Mouse (Mus musculus) gastrocnemius, adult 18-20 months (tissue): ENCODE data around the gene Tns3. TPM values are rescaled to one million over a fixed set of nuclear protein-coding genes. Genes with fewer than 3 reads are reported as not detected.
A peak's percentile ranks its signal among the peaks of the same experiment; 100 is the strongest.

Experiments used
- DNase-seq: peaks from one replicate; pipeline ENCODE4 v3.0.0; 2021; ENCODE audit warnings: low spot score
- long read RNA-seq, 2 experiments: library from polyadenylated mRNA; stranded (forward); transcript quantifications; one replicate each; pipeline ENCODE4 v2.0.0; 2021
- total RNA-seq, 2 experiments: library from RNA; stranded (reverse); gene quantifications; 2 replicates each; pipeline ENCODE4 v1.2.3; 2021

Gene Tns3
- 1 to 10 TPM; 6.6 to 7.9 TPM for total RNA-seq
- long read RNA-seq, experiment 1: 0 reads
- long read RNA-seq, experiment 2: 0 reads

DNA sequence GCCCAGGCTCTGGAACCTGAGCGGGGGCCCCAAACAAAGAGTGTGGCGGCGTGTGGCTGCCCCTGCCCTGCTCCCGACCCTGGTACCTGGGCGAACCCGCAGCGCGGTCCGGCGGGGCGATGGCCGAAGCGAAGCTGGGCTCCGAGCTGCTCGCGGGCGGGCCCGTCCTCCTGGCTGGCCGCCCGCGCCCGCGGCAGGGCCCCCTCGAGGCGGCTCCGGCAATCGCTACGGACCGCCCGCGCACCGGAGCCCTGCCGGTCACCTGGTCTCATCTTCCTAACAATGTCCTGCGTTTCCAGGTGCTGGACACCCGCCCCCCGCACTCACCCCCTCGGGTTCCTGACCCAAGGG lies at the start of gene Tns3:
Tns3 (minus strand) TSS at position 143 of the 351 bp plus-strand sequence.
- peak; percentile 30 for DNase-seq

DNA sequence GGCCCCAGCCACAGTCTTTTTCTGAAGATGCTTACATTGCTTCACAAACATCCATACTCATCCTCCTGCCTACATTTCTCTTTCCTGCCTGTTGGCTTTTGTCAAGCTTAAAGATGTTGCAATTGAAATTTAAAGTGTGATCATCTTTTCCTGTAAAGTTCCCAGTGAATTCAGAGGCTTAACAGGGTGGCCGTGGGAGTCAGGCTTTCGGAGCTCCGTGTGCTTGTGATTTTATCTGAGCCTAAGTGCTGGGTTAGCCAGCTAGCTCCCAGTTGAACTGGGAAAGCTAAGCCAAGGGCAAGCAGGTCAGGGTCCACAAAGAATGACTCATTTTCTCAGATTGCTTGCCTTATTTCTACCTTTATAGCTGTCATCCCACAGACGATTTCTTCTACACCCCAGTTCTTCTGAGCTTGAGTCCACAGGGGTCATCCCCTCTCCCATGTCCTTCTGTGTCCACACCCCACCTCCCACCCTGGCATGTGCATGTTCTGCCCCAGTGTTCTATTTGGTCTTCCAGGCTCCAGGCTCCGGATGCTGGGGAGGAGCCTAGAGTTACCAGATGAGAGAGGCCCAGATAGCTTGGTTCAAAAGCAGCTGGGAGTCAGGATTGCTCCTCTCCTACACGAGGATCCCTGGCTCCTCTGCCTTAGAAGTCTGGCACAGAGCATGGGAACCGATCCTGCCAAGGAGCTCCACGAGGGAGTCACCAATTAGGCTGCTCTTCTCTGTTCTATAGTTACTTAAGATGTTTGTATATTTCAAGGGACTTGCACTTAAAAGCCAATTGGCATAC lies 42.1 kb upstream of the Tns3 start:
- DNase-seq: no peak

DNA sequence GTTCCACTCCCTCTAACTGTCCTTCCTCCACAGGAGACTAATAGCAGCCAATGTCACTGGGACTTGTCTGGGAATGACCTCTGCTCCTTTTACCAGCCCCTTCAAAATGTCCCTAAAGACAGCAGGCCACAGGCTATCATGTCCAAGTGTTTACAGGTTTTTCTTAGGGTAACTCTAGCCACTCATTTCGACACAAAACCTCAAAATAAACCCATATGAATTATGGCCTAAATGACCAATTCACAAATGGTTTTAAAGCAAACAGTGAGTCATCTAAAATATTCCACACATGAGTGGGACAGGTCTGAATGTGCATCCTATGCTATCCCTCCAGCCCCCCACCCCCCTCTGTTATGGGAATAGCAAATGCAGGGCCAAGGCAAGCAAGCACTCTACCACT lies 40.8 kb upstream of the Tns3 start:
- no peak for DNase-seq

DNA sequence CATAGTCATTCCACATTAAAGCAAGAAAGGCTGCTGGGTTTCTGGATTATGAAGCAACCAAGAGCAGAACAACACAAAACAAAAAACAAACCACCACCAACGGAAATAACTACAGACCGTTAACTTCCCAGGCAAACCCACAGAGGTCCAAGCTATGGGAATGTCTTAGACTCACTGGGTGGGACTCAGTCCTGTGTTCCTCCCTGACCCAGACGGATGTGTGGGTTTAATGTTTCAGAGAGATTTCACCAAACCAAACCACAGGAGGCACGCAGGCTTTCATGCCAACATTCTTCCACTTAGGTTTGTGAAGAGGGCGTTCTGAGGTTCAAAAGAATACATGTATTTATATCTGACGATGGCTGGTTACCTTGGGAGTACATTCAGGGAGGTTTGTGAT lies 39.5 kb upstream of the Tns3 start:
- DNase-seq: no peak

DNA sequence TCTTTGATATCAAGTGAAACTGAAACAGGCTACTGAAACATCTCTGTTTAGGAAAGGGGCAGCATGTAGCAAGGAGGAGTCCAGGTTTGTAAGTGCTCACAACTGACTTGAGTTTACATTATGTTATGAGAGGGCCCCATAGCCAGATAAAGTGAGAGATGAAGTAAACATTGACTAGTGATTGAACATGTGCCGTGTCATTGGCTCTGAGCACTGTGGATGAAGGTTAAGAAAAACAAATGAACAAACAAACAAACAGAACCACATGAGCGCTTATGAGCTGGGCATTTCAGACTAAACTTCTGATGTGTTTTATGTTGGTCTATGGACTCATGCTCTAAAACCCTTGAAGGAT lies 38.2 kb upstream of the Tns3 start:
- DNase-seq: no peak

DNA sequence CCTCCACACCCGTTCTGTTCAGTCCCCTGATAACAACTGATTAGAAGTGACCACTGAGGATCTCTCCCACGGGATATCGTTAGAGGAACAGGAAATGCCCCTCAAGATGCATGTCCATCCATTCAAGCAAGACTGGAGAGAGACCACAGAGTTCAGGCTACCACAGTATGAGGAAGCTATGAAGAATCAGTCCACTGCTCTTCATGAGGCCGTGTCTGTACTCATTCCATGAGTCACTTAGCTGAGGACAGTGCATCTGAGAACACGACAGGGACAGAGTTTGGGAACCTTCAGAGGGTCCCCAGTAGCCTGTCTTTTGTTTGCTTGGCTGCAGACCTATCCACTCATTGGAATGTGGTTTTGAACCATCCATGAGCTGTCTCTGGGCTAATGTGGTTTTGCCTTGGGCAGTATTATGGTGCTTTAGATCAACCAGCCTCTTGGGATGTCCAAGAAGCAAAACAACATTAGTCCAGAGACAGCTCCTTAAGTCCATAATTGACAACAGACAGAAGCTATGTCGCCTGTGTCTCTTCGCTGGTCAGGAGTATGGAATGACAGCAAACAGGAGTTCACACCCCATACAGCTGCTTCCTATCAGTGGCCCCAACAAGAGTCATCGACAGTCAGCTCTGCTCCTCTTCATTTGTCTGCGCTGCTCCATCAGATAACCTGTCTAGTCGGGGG lies 37.7 kb upstream of the Tns3 start:
- no peak for DNase-seq

DNA sequence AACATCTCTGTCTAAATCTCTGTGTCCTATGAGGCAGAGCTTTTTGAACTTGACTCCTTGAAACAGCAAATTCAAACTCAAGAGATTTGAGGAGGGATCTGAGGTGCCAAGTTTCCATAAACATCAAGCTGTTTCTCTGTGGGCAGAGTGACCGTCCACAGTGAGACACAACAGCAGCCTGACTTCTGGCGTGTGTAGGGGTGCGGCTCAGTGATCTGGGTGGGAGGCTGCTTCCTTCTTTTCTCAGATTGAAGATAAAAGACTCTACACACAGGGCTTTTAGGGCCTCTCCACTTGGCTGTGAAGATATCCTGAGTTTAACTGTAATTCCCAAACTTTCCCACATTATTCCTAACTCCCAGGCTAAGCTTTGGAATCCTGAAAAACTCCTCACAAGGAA lies 37.1 kb upstream of the Tns3 start:
- no peak for DNase-seq

DNA sequence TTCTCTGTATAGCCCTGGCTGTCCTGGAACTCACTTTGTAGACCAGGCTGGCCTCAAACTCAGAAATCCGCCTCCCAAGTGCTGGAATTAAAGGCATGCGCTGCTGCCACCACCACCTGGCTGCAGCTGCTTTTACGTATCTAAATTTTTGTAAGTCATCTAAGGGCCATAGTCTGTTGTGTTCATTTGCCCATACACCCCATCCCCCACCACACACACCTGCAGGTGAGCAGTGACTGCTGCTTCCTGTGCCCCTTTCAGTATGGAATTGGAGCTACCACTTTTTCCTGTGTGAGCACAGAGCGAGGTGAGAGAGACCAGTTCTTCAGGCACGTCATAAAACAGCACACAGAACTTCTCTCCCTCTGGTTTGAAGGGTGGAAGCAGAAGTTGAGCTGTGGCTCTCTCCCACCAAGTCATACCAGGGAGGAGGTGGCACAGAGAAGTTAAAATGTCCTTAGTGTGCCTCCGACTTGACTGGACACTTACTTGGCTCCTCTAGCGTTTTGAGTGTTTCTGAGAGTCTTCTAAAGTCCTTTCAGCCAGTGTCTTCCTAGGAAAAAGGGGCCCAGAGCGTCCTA lies 36.4 kb upstream of the Tns3 start:
- DNase-seq: no peak

DNA sequence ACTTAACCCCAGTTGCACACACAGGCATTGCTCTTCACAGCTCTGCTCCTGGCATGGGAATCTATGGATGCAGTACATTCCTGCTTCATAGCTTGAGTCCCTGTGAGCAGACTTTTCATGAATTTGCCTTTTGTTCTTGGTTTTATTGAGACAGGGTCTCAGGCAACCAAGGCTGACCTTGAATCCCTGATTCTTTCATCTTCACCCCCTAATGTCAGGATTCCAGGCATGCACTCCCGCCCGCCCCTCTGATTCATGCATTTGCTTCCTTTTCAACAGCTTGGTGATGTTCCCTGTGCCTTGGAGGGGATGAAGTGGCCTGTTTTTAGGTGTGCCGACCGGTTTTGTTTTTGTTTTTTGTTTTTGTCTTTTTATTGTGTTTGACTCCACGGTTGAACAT lies 35.4 kb upstream of the Tns3 start:
- no peak for DNase-seq

DNA sequence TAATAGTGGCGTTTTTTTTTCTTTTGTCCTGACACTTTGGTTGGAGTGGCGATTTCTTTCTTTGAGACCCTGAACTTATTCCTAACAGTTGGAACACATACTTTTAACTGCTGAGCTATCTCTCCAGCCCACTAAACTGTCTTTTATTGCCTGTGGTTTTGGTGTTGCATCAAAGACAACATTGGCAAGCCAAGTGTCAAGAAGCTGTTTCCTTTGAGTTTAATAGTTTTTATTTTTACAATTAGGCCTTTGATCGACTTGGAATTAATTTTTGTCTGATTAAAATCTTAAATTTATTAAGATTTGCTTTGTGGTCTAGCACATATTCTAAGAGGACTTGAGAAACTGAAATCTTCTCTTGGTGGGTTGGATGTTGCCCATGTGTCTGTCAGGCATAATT lies 33.3 kb upstream of the Tns3 start:
- DNase-seq: no peak

DNA sequence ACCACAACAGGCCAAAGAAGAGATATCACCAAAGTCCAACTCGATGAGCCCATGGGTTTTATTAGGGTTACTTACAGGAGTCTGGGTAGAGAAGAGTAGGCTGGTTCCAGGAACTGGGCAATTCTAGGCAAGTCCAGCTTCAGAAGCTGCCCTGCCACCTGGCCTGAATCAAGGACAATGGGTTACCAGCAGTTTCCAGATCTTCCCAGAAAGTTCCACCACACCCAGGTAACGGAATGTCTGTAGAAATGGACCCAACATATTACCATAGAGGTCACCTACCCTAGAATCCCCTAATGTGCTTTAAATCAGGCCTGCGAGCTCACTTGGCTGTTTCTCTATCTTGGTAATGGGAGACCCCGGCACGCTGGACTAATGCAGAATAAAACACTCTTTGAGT lies 29.8 kb upstream of the Tns3 start:
- no peak for DNase-seq

DNA sequence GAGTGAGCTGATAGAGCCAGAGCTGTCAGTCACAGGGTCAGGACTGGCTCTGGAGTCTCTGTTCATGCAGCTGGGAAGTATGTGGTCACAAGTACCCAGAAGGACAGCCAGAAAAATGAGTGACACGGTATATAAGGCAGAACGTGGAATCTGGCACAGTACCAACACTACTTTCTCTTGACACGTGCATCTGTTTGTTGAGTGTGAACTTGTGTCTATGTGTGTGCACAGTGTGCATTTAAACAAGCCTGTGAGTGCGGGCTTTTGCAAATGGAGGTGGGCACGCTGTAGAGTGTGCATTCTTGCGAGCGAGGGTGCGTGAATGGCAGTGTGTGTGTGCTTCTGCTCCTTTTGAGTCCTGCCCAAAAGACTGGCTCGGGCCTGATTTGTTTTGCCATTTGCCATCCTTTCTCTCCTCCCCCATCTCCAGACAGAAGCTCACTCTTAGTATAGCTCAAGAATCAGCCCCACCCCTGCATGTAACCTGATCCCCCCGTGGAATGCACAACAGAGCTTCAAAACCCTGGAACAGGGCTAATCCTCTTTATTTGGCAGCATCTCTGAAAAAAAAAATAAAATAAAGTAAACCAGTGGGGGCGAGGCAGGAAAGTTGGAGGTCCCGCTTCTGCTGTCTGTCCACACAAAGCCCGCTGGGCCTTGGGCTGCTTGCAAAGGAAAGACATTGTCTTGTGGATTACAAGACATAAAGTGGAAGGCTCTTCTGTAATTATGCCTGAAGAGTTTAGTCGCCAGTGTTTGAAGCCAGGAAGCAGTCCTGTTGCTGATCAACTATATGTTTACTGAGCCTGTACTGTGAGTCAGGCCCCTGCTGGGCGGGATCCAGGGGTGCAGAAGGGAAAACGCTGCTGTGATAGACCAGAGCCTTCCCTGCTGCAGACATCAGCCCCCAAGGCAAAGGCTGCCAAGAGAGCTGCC lies 28.5 kb upstream of the Tns3 start:
- DNase-seq: no peak

DNA sequence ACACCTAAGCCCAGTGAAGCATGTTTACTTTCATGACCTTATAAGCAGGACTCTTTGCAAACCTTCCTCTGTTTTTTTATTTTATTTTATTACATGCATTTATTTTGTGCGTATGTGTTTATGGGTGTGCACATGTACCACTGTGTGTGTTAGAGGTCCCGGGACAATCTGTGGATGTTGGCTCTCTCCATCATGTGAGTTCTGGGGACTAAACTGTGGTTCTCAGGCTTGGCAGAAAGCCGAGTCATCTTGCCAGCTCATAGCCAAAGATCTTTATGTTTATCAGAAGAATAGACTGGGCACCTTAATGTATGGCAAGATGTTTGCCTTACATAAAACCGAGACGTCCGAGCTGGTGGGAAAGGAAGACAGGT lies 27.8 kb upstream of the Tns3 start:
- DNase-seq: no peak

DNA sequence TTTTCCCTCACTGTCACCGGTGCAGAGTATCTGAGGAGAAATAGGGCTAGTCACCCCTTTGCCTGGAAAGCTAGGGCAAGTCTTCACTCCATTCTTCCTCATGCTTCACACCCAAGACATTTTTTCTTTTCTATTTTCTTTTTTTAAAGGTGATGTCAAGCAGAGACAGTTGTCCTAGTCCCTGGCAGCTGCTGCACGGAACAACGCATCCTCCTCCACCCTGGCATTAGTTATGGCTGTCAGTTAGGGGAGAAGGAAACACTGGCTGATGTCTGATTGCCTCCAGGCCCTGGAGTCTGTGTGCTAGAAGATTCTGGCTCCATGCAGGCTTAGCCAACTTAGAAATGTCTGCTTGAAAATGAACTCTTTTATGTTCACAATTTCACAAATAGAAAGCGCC lies 27.3 kb upstream of the Tns3 start:
- no peak for DNase-seq

DNA sequence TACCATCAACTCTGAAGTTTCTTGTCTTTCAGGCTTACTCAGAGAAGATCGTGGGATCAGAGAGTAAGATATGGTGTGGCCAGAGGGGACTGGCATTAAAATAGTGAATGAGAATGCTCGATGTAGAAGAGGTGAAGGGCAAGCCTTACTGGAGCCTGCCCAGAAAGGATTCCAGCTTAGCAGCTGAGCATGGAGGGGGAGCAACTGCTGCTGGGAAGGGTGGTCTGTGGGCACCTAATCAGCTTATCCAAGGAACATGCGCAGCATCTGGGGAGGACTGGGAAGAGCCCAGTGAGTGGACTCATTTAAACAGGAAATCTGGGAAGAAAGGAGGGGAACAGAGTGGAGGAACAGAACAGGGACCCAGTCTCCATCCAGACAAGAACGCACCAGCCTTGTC lies 26.3 kb upstream of the Tns3 start:
- DNase-seq: no peak

DNA sequence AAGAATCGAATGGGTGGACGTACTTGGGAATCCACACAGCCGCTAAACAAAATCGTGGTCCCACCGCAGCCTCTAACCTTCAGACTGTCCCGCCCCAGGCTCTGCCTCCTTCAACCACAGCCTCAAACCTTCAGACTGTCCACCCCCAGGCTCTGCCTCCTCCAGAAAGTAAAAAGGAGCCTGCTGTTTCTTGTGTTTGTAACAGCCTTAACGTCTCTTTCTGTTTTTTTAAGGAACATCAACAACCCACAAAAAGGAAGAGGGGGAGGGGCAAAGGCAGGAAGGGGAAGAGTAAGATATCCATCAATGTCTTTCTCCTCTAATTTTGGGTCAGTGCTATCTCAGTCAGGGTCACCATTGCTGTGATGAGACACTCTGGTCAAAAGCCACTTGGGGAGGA lies 25.2 kb upstream of the Tns3 start:
- DNase-seq: no peak

DNA sequence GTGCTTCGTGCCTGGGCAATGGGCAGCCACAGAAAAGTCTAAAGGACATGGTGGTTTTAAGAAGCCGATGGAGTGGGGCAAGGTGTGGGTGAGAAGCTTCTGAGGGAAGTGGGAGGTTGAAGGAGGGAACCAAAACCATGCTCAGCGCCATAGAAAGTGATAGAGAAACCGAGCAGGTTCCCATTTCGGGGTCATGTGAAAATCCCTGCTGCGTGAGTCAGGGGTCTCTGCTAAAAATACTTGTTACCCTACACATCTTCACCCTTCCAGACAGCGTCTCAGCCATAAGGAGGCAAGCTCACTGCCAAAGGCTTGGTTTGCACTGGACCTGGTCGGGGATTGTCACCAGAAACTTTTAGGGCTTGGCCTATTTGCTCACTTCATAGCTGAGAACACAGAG lies 24.6 kb upstream of the Tns3 start:
- no peak for DNase-seq

DNA sequence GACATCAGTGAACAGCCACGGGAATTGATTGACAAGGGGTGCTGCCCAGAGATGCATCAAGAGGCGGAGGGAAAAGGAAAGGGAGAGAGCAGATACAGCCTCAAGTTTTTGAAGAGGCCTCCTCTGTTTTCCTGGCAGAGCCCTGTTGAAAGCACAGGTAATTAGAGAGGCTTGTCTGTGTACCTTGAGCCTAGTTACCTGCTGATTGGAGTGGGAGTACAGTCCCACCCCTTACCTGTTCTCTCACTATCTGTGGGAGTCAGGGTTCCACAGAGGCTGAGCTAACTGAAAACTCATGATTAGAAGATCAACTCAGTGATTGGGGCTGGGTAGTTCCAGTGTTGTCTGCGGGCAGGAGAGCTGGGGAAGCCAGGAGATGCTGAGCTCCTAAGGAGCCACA lies 22.2 kb upstream of the Tns3 start:
- DNase-seq: no peak

DNA sequence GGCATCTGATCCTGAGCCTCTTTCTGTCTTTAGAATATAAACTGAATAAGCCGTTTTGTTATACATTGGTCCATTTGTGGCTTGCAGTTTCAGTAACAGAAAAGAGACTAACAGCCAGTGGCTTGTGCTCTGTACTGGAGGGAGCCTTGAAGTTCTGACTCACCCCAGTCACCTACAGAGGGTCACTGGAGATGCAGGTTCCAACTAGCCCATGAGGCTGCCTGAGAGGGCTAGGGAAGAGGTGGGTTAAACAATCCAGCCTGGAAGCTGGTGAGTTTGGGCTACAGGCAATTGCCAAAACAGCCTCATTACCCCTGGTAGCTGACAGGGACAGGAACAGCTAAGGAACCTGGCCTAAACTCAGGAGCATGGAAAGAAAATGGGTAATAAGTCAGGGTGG lies 21.7 kb upstream of the Tns3 start:
- DNase-seq: no peak

DNA sequence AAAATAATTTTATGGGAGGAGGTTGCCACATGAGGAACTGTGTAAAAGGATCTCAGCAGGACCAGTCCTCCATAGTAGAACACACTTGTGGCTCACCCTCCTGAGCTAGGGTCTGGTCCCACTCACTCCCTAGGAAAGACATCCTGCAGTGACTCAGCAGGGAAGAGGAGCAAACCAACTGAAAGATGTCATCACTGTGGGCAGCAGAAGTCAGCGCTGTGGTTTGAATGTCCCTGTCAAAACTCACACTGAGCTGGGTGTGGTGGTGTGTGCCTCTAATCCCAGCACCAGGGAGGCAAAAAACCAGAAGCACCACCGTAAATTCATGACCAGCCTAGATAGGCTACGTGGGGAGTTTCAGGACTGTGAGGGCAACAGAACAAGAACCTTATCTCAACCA lies 20.9 kb upstream of the Tns3 start:
- DNase-seq: no peak

DNA sequence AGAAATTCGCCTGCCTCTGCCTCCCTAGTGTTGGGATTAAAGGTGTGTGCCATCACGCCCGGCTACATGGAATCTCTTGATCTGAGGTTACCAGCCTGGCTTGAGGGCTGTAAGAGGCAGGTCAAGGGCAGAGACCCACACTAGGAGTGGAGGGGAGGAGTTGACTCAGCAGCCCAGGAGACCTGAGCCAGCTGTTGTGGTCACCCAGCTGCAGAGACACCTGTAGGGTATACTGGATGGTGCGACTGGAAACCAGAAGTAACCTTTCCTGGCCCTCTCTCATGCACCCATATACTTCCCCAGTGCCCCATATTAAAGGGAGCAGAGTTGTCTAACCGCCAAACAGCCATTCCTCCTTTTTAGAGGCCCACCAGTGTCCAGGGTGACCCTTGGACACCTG lies 19.9 kb upstream of the Tns3 start:
- DNase-seq: no peak

DNA sequence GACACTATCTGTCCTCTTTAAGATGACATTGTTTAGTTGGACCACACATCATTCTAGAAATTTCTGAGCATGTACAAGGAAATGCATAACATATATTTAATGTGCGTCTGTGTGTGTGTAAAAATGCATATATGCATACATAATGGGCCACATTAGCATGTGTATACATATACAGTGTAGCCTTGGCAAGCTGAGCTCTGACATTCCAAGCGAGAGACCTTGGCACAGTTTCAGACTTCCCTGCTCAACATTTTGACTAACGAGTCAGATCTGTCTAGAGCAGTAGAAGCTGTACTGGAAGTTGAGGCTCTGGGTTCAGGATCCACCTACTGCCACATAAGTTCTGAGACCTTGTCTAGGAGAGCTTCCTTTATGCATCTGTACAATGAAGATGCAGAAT lies 17.0 kb upstream of the Tns3 start:
- DNase-seq: no peak
